Mouse (Mus musculus) limb, embryonic 15.5 days (tissue): ENCODE data around the gene Umps. TPM values are rescaled to one million over a fixed set of nuclear protein-coding genes. Genes with fewer than 3 reads are reported as not detected.

ENCODE experiments used
- ATAC-seq: fragments of 200-750 bp; cut with Nextera tagmentation; 2 replicates; pipeline ENCODE4 v1.8.0; 2017; ENCODE audit warnings: low read depth, moderate TSS enrichment; ENCODE audit not compliant: insufficient number of reproducible peaks, low FRiP score, low TSS enrichment
- H3K27ac ChIP-seq: fragments of 300-500 bp; sonication (generic); 2 replicates; pipeline ENCODE4 v1.5.1; 2015; ENCODE audit warnings: moderate library complexity, mild to moderate bottlenecking, inconsistent platforms
- H3K27me3 ChIP-seq: fragments of 300-500 bp; sonication (generic); 2 replicates; pipeline ENCODE4 v1.6.1; 2015; ENCODE audit warnings: inconsistent platforms
- H3K36me3 ChIP-seq: fragments of 300-500 bp; sonication (generic); 2 replicates; pipeline ENCODE4 v1.6.1; 2015; ENCODE audit warnings: inconsistent platforms
- H3K4me1 ChIP-seq: fragments of 300-500 bp; sonication (generic); 2 replicates; pipeline ENCODE4 v1.6.1; 2015; ENCODE audit warnings: inconsistent platforms
- H3K4me2 ChIP-seq: fragments of 300-500 bp; sonication (generic); 2 replicates; pipeline ENCODE4 v1.6.1; 2015; ENCODE audit warnings: mild to moderate bottlenecking, inconsistent platforms
- H3K4me3 ChIP-seq: fragments of 300-500 bp; sonication (generic); 2 replicates; pipeline ENCODE4 v1.5.1; 2015; ENCODE audit warnings: mild to moderate bottlenecking, inconsistent platforms
- H3K9ac ChIP-seq: fragments of 300-500 bp; sonication (generic); 2 replicates; pipeline ENCODE4 v1.6.1; 2015; ENCODE audit warnings: inconsistent platforms
- H3K9me3 ChIP-seq: fragments of 300-500 bp; sonication (generic); 2 replicates; pipeline ENCODE4 v1.6.1; 2016; ENCODE audit warnings: inconsistent platforms
- WGBS: fragments of 180-500 bp; shearing (Covaris S2); methylation state at CpG from one replicate; pipeline ENCODE4 v1.1.7; 2015; 5-methylcytosine and 5-hydroxymethylcytosine counted together
- polyA plus RNA-seq: library from polyadenylated mRNA; unstranded; fragments of >200 nt; fragmentation: Nextera tagmentation; extraction: Ambion mirVana; gene quantifications from 2 replicates; pipeline ENCODE4 v1.2.1, GENCODE M21; 2015

Gene Umps
- polyA plus RNA-seq, 1 experiment from 2014 or later = 43.7 TPM

GRCm38 (mm10) chr16:33923758-33924157 is 43.1 kb downstream of the Umps start:
- Histone ChIP-seq H3K4me3 (no peak overlapping the region), H3K4me2 (no peak overlapping the region), H3K9me3 (no peaks in the 10 kb centered on the region), H3K27ac (0 out of 2 replicates have a peak overlapping the region, but pooled peaks have one; percentile 80), H3K27me3 (no peaks in the 10 kb centered on the region), H3K4me1 (peaks cover 36% of the 10 kb centered on the region), H3K36me3 (peaks cover 19% of the 10 kb centered on the region; the same call in 1 of the 2 replicates), H3K9ac (no peak overlapping the region)
- no peak for ATAC-seq
- 88% methylated on average over 8 of the region's 8 CpGs for WGBS

- 27% methylated on average over 5 of the region's 5 CpGs for WGBS
- H3K9me3 ChIP-seq = no peaks in the 10 kb centered on the region
- H3K27me3 ChIP-seq = no peaks in the 10 kb centered on the region
- H3K27ac ChIP-seq = peak overlapping the region; percentile 80
- H3K9ac ChIP-seq = no peak overlapping the region
- H3K4me3 ChIP-seq = no peak overlapping the region
- no peak overlapping the region for H3K4me2 ChIP-seq
- H3K36me3 ChIP-seq = peaks cover 19% of the 10 kb centered on the region; the same call in 1 of the 2 replicates
- ATAC-seq = no peak
- H3K4me1 ChIP-seq = peaks cover 35% of the 10 kb centered on the region
Measured at GRCm38 (mm10) chr16:33923001-33923316, 43.9 kb downstream of the Umps start.

- ATAC-seq = no peak
- Histone ChIP-seq H3K9me3 (no peaks in the 10 kb centered on the region), H3K4me2 (0 out of 2 replicates have a peak overlapping the region, but pooled peaks have one; percentile 2), H3K27ac (peak overlapping the region; percentile 80), H3K4me3 (no peak overlapping the region), H3K27me3 (no peaks in the 10 kb centered on the region), H3K36me3 (peaks cover 15% of the 10 kb centered on the region; the same call in 1 of the 2 replicates), H3K9ac (no peak overlapping the region), H3K4me1 (peaks cover 41% of the 10 kb centered on the region)
- WGBS = 28% methylated on average over 18 of the region's 18 CpGs
Measured at GRCm38 (mm10) chr16:33922111-33923000, 44.5 kb downstream of the Umps start.

GRCm38 (mm10) chr16:33921514-33921913 is 45.3 kb downstream of the Umps start:
- Histone ChIP-seq H3K4me1 (peaks cover 50% of the 10 kb centered on the region), H3K9ac (no peak overlapping the region), H3K4me3 (no peak overlapping the region), H3K36me3 (peaks cover 15% of the 10 kb centered on the region; the same call in 1 of the 2 replicates), H3K4me2 (no peak overlapping the region), H3K9me3 (no peaks in the 10 kb centered on the region), H3K27ac (peak overlapping the region; percentile 80; the same call in 1 of the 2 replicates), H3K27me3 (no peaks in the 10 kb centered on the region)
- 55% methylated on average over 5 of the region's 5 CpGs for WGBS
- ATAC-seq = no peak

GRCm38 (mm10) chr16:33917926-33918325 is 48.9 kb downstream of the Umps start:
- Histone ChIP-seq H3K27ac (peak overlapping the region; percentile 71), H3K9ac (no peak overlapping the region), H3K9me3 (no peaks in the 10 kb centered on the region), H3K36me3 (peaks cover 29% of the 10 kb centered on the region), H3K4me1 (peaks cover 49% of the 10 kb centered on the region), H3K4me3 (no peak overlapping the region), H3K27me3 (no peaks in the 10 kb centered on the region), H3K4me2 (no peak overlapping the region)
- no peak for ATAC-seq
- 75% methylated on average over 5 of the region's 5 CpGs for WGBS

GRCm38 (mm10) chr16:33917390-33917789 is 49.4 kb downstream of the Umps start:
- H3K27ac ChIP-seq = peak overlapping the region; percentile 71
- ATAC-seq = no peak

GRCm38 (mm10) chr16:33916473-33917251 is 50.2 kb downstream of the Umps start:
- peak overlapping the region; percentile 71 for H3K27ac ChIP-seq
- no peaks in the 10 kb centered on the region for H3K27me3 ChIP-seq
- H3K36me3 ChIP-seq = peaks cover 38% of the 10 kb centered on the region
- no peak overlapping the region for H3K4me3 ChIP-seq
- H3K9ac ChIP-seq = no peak overlapping the region
- 60% methylated on average over 12 of the region's 12 CpGs for WGBS
- no peaks in the 10 kb centered on the region for H3K9me3 ChIP-seq
- 0 out of 2 replicates have a peak, but pooled peaks have one; percentile 8 for ATAC-seq
- H3K4me2 ChIP-seq = no peak overlapping the region
- H3K4me1 ChIP-seq = peaks cover 37% of the 10 kb centered on the region

More at GRCm38 (mm10) chr16:33917390-33917789, 49.4 kb downstream of the Umps start:
- no peak overlapping the region for H3K4me2 ChIP-seq
- WGBS = 34% methylated on average over 5 of the region's 5 CpGs
- H3K9ac ChIP-seq = no peak overlapping the region
- H3K4me3 ChIP-seq = no peak overlapping the region
- peaks cover 43% of the 10 kb centered on the region for H3K4me1 ChIP-seq
- no peaks in the 10 kb centered on the region for H3K27me3 ChIP-seq
- H3K9me3 ChIP-seq = no peaks in the 10 kb centered on the region
- H3K36me3 ChIP-seq = peaks cover 33% of the 10 kb centered on the region

- H3K36me3 ChIP-seq = peaks cover 41% of the 10 kb centered on the region
- 80% methylated on average over 4 of the region's 4 CpGs for WGBS
Measured at GRCm38 (mm10) chr16:33914997-33915396, 51.8 kb downstream of the Umps start.

GRCm38 (mm10) chr16:33908239-33908638 is 58.6 kb downstream of the Umps start:
- H3K9me3 ChIP-seq = no peaks in the 10 kb centered on the region
- no peaks in the 10 kb centered on the region for H3K27me3 ChIP-seq
- ATAC-seq = no peak
- H3K4me2 ChIP-seq = no peak overlapping the region
- H3K27ac ChIP-seq = no peak overlapping the region
- H3K9ac ChIP-seq = no peak overlapping the region
- WGBS = 72% methylated on average over 4 of the region's 4 CpGs
- peaks cover 16% of the 10 kb centered on the region for H3K4me1 ChIP-seq
- no peak overlapping the region for H3K4me3 ChIP-seq
- H3K36me3 ChIP-seq = peaks cover 26% of the 10 kb centered on the region

More at GRCm38 (mm10) chr16:33914997-33915396, 51.8 kb downstream of the Umps start:
- Histone ChIP-seq H3K4me2 (no peak overlapping the region), H3K9me3 (no peaks in the 10 kb centered on the region), H3K9ac (no peak overlapping the region), H3K4me1 (peaks cover 21% of the 10 kb centered on the region), H3K27ac (no peak overlapping the region), H3K4me3 (no peak overlapping the region), H3K27me3 (no peaks in the 10 kb centered on the region)
- no peak for ATAC-seq
